Comparison of ENCODE assay signal across 6 mouse cellular contexts in genomic region chr10:80045364-80045763, GRCm38 (mm10). TPM values are rescaled to one million over a fixed set of nuclear protein-coding genes. Genes with fewer than 3 reads are reported as not detected.
DNase-seq lines count a peak whose midpoint lies in the region; ATAC-seq and TF ChIP-seq lines count a peak whose summit lies in the region.
"Not testable (repeated sequence)": the region's sequence is repeated elsewhere in the genome, so short reads cannot be mapped to it uniquely, and the experiment has no call there.

No protein-coding gene starts in this region.

- H3K4me2 ChIP-seq in liver, embryonic 12.5 days; midbrain, embryonic 13.5 days (replicated peaks): not testable (repeated sequence)

- 72% methylated on average over 4 of the region's 4 CpGs for WGBS in embryonic facial prominence, embryonic 10.5 days
- 83% methylated on average over 3 of the region's 4 CpGs for WGBS in liver, embryonic 12.5 days (ENCODE audit: insufficient replicate concordance)
- WGBS in midbrain, embryonic 13.5 days, result 89% methylated on average over 4 of the region's 4 CpGs

- not testable (repeated sequence) for H3K4me1 ChIP-seq in ES-Bruce4 (ENCODE audit: control insufficient read depth, insufficient read depth, low read length)
- peaks cover 13 to 30% of the 10 kb centered on the region in 2 experiments for H3K4me1 ChIP-seq in ES-E14 (ENCODE audit: control insufficient read depth in 2 of 2, insufficient read depth in 2 of 2, low read length in 2 of 2, poor library complexity in 1 of 2)
- peaks cover 43% of the 10 kb centered on the region for H3K4me1 ChIP-seq in embryonic facial prominence, embryonic 10.5 days
- H3K4me1 ChIP-seq in liver, embryonic 12.5 days, result peaks cover 51% of the 10 kb centered on the region
- peaks cover 16% of the 10 kb centered on the region for H3K4me1 ChIP-seq in midbrain, embryonic 13.5 days (replicated peaks)

- not testable (repeated sequence) for H3K27me3 ChIP-seq in ES-Bruce4 (ENCODE audit: control insufficient read depth, insufficient read depth, low read length, poor library complexity, severe bottlenecking); embryonic facial prominence, embryonic 10.5 days (replicated peaks; ENCODE audit: low read depth, poor library complexity, severe bottlenecking); liver, embryonic 12.5 days (replicated peaks); midbrain, embryonic 13.5 days

- TF ChIP-seq CTCF in ES-Bruce4 (IDR thresholded peaks at IDR 0.05; ENCODE audit: low read depth, low read length), result not testable (repeated sequence)

- not testable (repeated sequence) for H3K9me3 ChIP-seq in ES-Bruce4 (replicated peaks; ENCODE audit: control insufficient read depth, insufficient read depth, low read length, poor library complexity, severe bottlenecking); ES-E14 (ENCODE audit: control insufficient read depth, insufficient read depth, low read depth, low read length); embryonic facial prominence, embryonic 10.5 days; liver, embryonic 12.5 days (replicated peaks); midbrain, embryonic 13.5 days

- in situ Hi-C loops in ES-E14 (cut with MboI; ENCODE audit: low sequenced_read_pairs in 2 of 2, unreplicated experiment in 2 of 2), result not testable (repeated sequence)

- DNase-seq in ES-E14 (ENCODE audit: low read depth, low spot score); embryonic facial prominence, embryonic 10.5 days (ENCODE audit: low spot score): not testable (repeated sequence)
- DNase-seq in NIH3T3 (ENCODE audit: low read depth), result peak; percentile 32

- not testable (repeated sequence) for H3K9ac ChIP-seq in ES-Bruce4 (ENCODE audit: low read depth, poor library complexity, severe bottlenecking); liver, embryonic 12.5 days
- H3K9ac ChIP-seq in ES-E14 (ENCODE audit: insufficient read depth, low read depth, low read length, poor library complexity, severe bottlenecking), result peak overlapping the region; percentile 41; the same call in 1 of the 2 replicates
- 0 out of 2 replicates have a peak overlapping the region, but pooled peaks have one; percentile 10 for H3K9ac ChIP-seq in midbrain, embryonic 13.5 days (replicated peaks)

- not testable (repeated sequence) for TF ChIP-seq POLR2A in ES-Bruce4 (IDR thresholded peaks at IDR 0.05; ENCODE audit: insufficient read depth, low read length)

- not testable (repeated sequence) for H3K36me3 ChIP-seq in ES-Bruce4 (ENCODE audit: control insufficient read depth, insufficient read depth, low read length, poor library complexity, severe bottlenecking); ES-E14 (ENCODE audit: control insufficient read depth, insufficient read depth, low read length, poor library complexity, severe bottlenecking); embryonic facial prominence, embryonic 10.5 days (replicated peaks); liver, embryonic 12.5 days; midbrain, embryonic 13.5 days

- not testable (repeated sequence) for TF ChIP-seq EP300 in ES-Bruce4 (IDR thresholded peaks at IDR 0.05; ENCODE audit: insufficient read depth, low read depth, low read length)

- H3K27ac ChIP-seq in ES-Bruce4 (ENCODE audit: insufficient read depth, low read length) (peak overlapping the region; percentile 92), ES-E14 (ENCODE audit: insufficient read depth, low read depth, low read length, poor library complexity, severe bottlenecking) (peak overlapping the region; percentile 88)
- not testable (repeated sequence) for H3K27ac ChIP-seq in embryonic facial prominence, embryonic 10.5 days (replicated peaks); midbrain, embryonic 13.5 days
- H3K27ac ChIP-seq in liver, embryonic 12.5 days, result 0 out of 2 replicates have a peak overlapping the region, but pooled peaks have one; percentile 17

- not testable (repeated sequence) for ATAC-seq in liver, embryonic 12.5 days; midbrain, embryonic 13.5 days

- H3K4me3 ChIP-seq in ES-Bruce4 (ENCODE audit: low read depth, low read length); ES-E14 (ENCODE audit: insufficient read depth in 1 of 2, low read depth in 1 of 2, low read length in 2 of 2, poor library complexity in 1 of 2, severe bottlenecking in 1 of 2); liver, embryonic 12.5 days; midbrain, embryonic 13.5 days (replicated peaks): not testable (repeated sequence)
- H3K4me3 ChIP-seq in embryonic facial prominence, embryonic 10.5 days, result 0 out of 2 replicates have a peak overlapping the region, but pooled peaks have one; percentile 1

TF ChIP-seq in ES-E14, 5 proteins besides CTCF, POLR2A, EP300 and RAD21:
- TF ChIP-seq ZNF384 (IDR thresholded peaks at IDR 0.05; ENCODE audit: low read depth, low read length), result peak; percentile 88

RNA-seq across cellular contexts. Expression of gene Gpx4, which starts 1.6 kb away (rescaled TPM):
- polyA plus RNA-seq in ES-Bruce4 (2011; ENCODE audit: insufficient read depth, insufficient read length, low read depth, missing spikeins), result 479 and 507 TPM in 2 replicates
- 1,456 and 1,919 TPM in 2 replicates for total RNA-seq in ES-E14 (2012; rRNA removed)
- 618 and 672 TPM in 2 replicates for polyA plus RNA-seq in embryonic facial prominence, embryonic 10.5 days (2016; fragmentation: Nextera tagmentation; extraction: Ambion mirVana)
- polyA plus RNA-seq in liver, embryonic 12.5 days (2016; fragmentation: Nextera tagmentation; extraction: Ambion mirVana), result 682 and 685 TPM in 2 replicates
- polyA plus RNA-seq in midbrain, embryonic 13.5 days (2015; fragmentation: Nextera tagmentation; extraction: Ambion mirVana), result 498 and 532 TPM in 2 replicates

RNA-seq across cellular contexts. Expression of gene Polr2e, which starts 5.8 kb away (rescaled TPM):
- 176 and 180 TPM in 2 replicates for polyA plus RNA-seq in ES-Bruce4 (2011; ENCODE audit: insufficient read depth, insufficient read length, low read depth, missing spikeins)
- total RNA-seq in ES-E14 (2012; rRNA removed), result 266 and 293 TPM in 2 replicates
- 312 and 316 TPM in 2 replicates for polyA plus RNA-seq in embryonic facial prominence, embryonic 10.5 days (2016; fragmentation: Nextera tagmentation; extraction: Ambion mirVana)
- 142 and 147 TPM in 2 replicates for polyA plus RNA-seq in liver, embryonic 12.5 days (2016; fragmentation: Nextera tagmentation; extraction: Ambion mirVana)
- polyA plus RNA-seq in midbrain, embryonic 13.5 days (2015; fragmentation: Nextera tagmentation; extraction: Ambion mirVana), result 159 and 174 TPM in 2 replicates

RNA-seq across cellular contexts. Expression of gene Arhgap45, which starts 28.9 kb away (rescaled TPM):
- polyA plus RNA-seq in ES-Bruce4 (2011; ENCODE audit: insufficient read depth, insufficient read length, low read depth, missing spikeins), result 6.5 and 6.9 TPM in 2 replicates
- total RNA-seq in ES-E14 (2012; rRNA removed), result 17.0 and 20.9 TPM in 2 replicates
- 11.2 and 11.3 TPM in 2 replicates for polyA plus RNA-seq in embryonic facial prominence, embryonic 10.5 days (2016; fragmentation: Nextera tagmentation; extraction: Ambion mirVana)
- 22.3 and 22.8 TPM in 2 replicates for polyA plus RNA-seq in liver, embryonic 12.5 days (2016; fragmentation: Nextera tagmentation; extraction: Ambion mirVana)
- polyA plus RNA-seq in midbrain, embryonic 13.5 days (2015; fragmentation: Nextera tagmentation; extraction: Ambion mirVana), result 1.5 and 1.6 TPM in 2 replicates

RNA-seq across cellular contexts. Expression of gene Abca7, which starts 49.1 kb away (rescaled TPM):
- 10.6 and 11.0 TPM in 2 replicates for polyA plus RNA-seq in ES-Bruce4 (2011; ENCODE audit: insufficient read depth, insufficient read length, low read depth, missing spikeins)
- total RNA-seq in ES-E14 (2012; rRNA removed), result 8.8 and 18.9 TPM in 2 replicates
- 2.9 and 3.2 TPM in 2 replicates for polyA plus RNA-seq in embryonic facial prominence, embryonic 10.5 days (2016; fragmentation: Nextera tagmentation; extraction: Ambion mirVana)
- polyA plus RNA-seq in liver, embryonic 12.5 days (2016; fragmentation: Nextera tagmentation; extraction: Ambion mirVana), result 10.5 and 12.1 TPM in 2 replicates
- polyA plus RNA-seq in midbrain, embryonic 13.5 days (2015; fragmentation: Nextera tagmentation; extraction: Ambion mirVana), result 5.4 and 5.8 TPM in 2 replicates

RNA-seq across cellular contexts. Expression of gene Cnn2, which starts 57.0 kb away (rescaled TPM):
- polyA plus RNA-seq in ES-Bruce4 (2011; ENCODE audit: insufficient read depth, insufficient read length, low read depth, missing spikeins), result 156 and 164 TPM in 2 replicates
- 94.1 and 159 TPM in 2 replicates for total RNA-seq in ES-E14 (2012; rRNA removed)
- 234 and 253 TPM in 2 replicates for polyA plus RNA-seq in embryonic facial prominence, embryonic 10.5 days (2016; fragmentation: Nextera tagmentation; extraction: Ambion mirVana)
- polyA plus RNA-seq in liver, embryonic 12.5 days (2016; fragmentation: Nextera tagmentation; extraction: Ambion mirVana), result 68.2 and 75.4 TPM in 2 replicates
- 29.5 and 37.1 TPM in 2 replicates for polyA plus RNA-seq in midbrain, embryonic 13.5 days (2015; fragmentation: Nextera tagmentation; extraction: Ambion mirVana)
